Comparison of ENCODE assay signal across 14 mouse cellular contexts in the genomic region with DNA sequence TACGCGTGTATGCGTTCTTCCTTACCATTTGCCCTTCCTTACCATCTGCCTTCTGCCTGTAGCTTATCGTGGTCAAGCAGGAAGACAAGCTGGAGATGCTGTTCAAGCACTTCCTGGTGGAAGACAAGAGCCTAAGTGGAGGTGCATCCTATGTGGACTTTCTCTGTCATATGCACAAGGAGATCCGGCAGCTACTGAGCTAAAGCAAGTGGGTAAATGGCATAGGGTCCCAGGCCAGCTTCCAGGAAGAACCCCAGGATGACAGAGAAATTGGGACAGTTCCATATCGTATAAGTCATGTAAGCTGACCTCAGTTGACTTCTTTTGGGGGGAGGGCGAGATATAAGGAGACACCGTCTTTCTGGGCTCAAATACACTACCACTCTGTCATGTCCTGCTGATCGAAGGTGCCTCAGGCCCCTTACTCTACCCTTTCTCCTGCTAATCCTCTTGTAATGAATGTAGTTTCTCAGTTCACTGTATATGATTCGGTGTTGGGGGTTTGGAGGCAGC. TPM values are rescaled to one million over a fixed set of nuclear protein-coding genes. Genes with fewer than 3 reads are reported as not detected.
A peak's percentile ranks its signal among the peaks of the same experiment; 100 is the strongest.
DNase-seq lines count a peak whose midpoint lies in the region; ATAC-seq and TF ChIP-seq lines count a peak whose summit lies in the region.
"Had no signal": no experiment of that assay in that cellular context is flagged by ENCODE, and none has a peak within 500 bp of the region (broad histone marks: within the 10 kb centered on the region; RNA-seq: fewer than 3 reads in every experiment).

No protein-coding gene starts in this region.

- no peak for TF ChIP-seq CTCF in liver, adult 2 months (IDR thresholded peaks at IDR 0.05; ENCODE audit: low read depth, low read length)

- peaks cover 70% of the 10 kb centered on the region for H3K36me3 ChIP-seq in heart, embryonic 10.5 days
- H3K36me3 ChIP-seq in liver, adult 2 months (ENCODE audit: control insufficient read depth, insufficient read depth, low read length) = peaks cover 58% of the 10 kb centered on the region
- peaks cover 62% of the 10 kb centered on the region for H3K36me3 ChIP-seq in limb, embryonic 15.5 days

- no peak for ATAC-seq in limb, embryonic 15.5 days (ENCODE audit: insufficient number of reproducible peaks, low FRiP score, low TSS enrichment, low read depth)

- WGBS in heart, embryonic 10.5 days = 87% methylated on average over 10 of the region's 10 CpGs
- WGBS in liver, adult 2 months = 85% methylated on average over 10 of the region's 10 CpGs
- 95% methylated on average over 10 of the region's 10 CpGs for WGBS in limb, embryonic 15.5 days

- no peaks in the 10 kb centered on the region for H3K9me3 ChIP-seq in heart, embryonic 10.5 days
- H3K9me3 ChIP-seq in limb, embryonic 15.5 days = no peaks in the 10 kb centered on the region
- H3K9me3 ChIP-seq: kidney, embryonic 15.5 days; midbrain, embryonic 13.5 days had no signal

- no peak for TF ChIP-seq POLR2A in liver, adult 2 months (IDR thresholded peaks at IDR 0.05; ENCODE audit: extremely low read depth, insufficient read depth, low read length)

- H3K9ac ChIP-seq in liver, adult 2 months (ENCODE audit: low read depth, low read length) = no peak overlapping the region
- H3K9ac ChIP-seq in limb, embryonic 15.5 days = no peak overlapping the region

- H3K79me2 ChIP-seq in liver, adult 2 months (ENCODE audit: control insufficient read depth, insufficient read depth, low read length) = peaks cover 19% of the 10 kb centered on the region; the same call in 1 of the 2 replicates

- H3K27me3 ChIP-seq in heart, embryonic 10.5 days (ENCODE audit: insufficient read depth, poor library complexity, severe bottlenecking) = no peaks in the 10 kb centered on the region
- no peaks in the 10 kb centered on the region for H3K27me3 ChIP-seq in liver, adult 2 months (ENCODE audit: control insufficient read depth, insufficient read depth, low read length)
- H3K27me3 ChIP-seq in limb, embryonic 15.5 days = no peaks in the 10 kb centered on the region
- H3K27me3 ChIP-seq: kidney, embryonic 15.5 days; midbrain, embryonic 13.5 days had no signal

- no peak overlapping the region for H3K27ac ChIP-seq in heart, embryonic 10.5 days
- H3K27ac ChIP-seq in liver, adult 2 months (replicated peaks; ENCODE audit: insufficient read depth, low read depth, low read length) = peak overlapping the region; percentile 19
- H3K27ac ChIP-seq in limb, embryonic 15.5 days = 0 out of 2 replicates have a peak overlapping the region, but pooled peaks have one; percentile 30

- peaks cover 47% of the 10 kb centered on the region for H3K4me1 ChIP-seq in heart, embryonic 10.5 days
- no peaks in the 10 kb centered on the region; the same call in 1 of the 2 replicates for H3K4me1 ChIP-seq in liver, adult 2 months (ENCODE audit: control insufficient read depth, insufficient read depth, low read length)
- H3K4me1 ChIP-seq in limb, embryonic 15.5 days = peaks cover 30% of the 10 kb centered on the region

- H3K4me2 ChIP-seq in limb, embryonic 15.5 days = no peak overlapping the region

- 0 out of 2 replicates have a peak overlapping the region, but pooled peaks have one; percentile 81 for H3K4me3 ChIP-seq in heart, embryonic 10.5 days
- no peak overlapping the region for H3K4me3 ChIP-seq in liver, adult 2 months (ENCODE audit: insufficient read depth, low read depth, low read length)
- no peak overlapping the region for H3K4me3 ChIP-seq in limb, embryonic 15.5 days

- no peak for DNase-seq in heart, embryonic 10.5 days (ENCODE audit: low spot score)
- no peak for DNase-seq in heart, postnatal 10 days
- no peak for DNase-seq in liver, adult 2 months (ENCODE audit: extremely low read depth, low read depth, low spot score)
- no peak for DNase-seq in liver
- peak; percentile 22 for DNase-seq in naive thymus-derived CD4-positive, alpha-beta T cell, adult 2 months (ENCODE audit: low read depth)
- DNase-seq in layer of hippocampus, postnatal 10 days (ENCODE audit: low spot score in 2 of 2) = no peak
- DNase-seq: adrenal gland, adult 2 months; cerebellum, postnatal 10 days; gastrocnemius, postnatal 14 days; heart, postnatal 14 days had no signal

- intact Hi-C loops in heart, postnatal 10 days (cut with DNase I) = no loop called here

RNA-seq across cellular contexts. Expression of gene Fut11, which starts 1.1 kb away (rescaled TPM):
- polyA plus RNA-seq in heart, embryonic 10.5 days (2016; fragmentation: Nextera tagmentation; extraction: Ambion mirVana) = 18.4 and 19.5 TPM in 2 replicates
- total RNA-seq in heart, postnatal 10 days (2021) = 10 to 100 TPM; 11.1 to 11.6 TPM
- 3.3 and 3.7 TPM in 2 replicates for total RNA-seq in liver, adult 2 months (2014; rRNA removed)
- polyA plus RNA-seq in liver, adult 2 months (2012; rRNA removed) = 2.5 and 3.8 TPM in 2 replicates
- 31.9 and 33.5 TPM in 2 replicates for polyA plus RNA-seq in limb, embryonic 15.5 days (2015; fragmentation: Nextera tagmentation; extraction: Ambion mirVana)
- 10 to 100 TPM; 19.5 TPM for total RNA-seq in layer of hippocampus, postnatal 10 days (2021)

RNA-seq across cellular contexts. Expression of gene Chchd1, which starts 9.2 kb away (rescaled TPM):
- 224 and 232 TPM in 2 replicates for polyA plus RNA-seq in heart, embryonic 10.5 days (2016; fragmentation: Nextera tagmentation; extraction: Ambion mirVana)
- total RNA-seq in heart, postnatal 10 days (2021) = 10 to 100 TPM; 83.7 to 91.9 TPM
- total RNA-seq in liver, adult 2 months (2014; rRNA removed) = 92.7 and 112 TPM in 2 replicates
- 23.8 and 31.0 TPM in 2 replicates for polyA plus RNA-seq in liver, adult 2 months (2012; rRNA removed)
- 144 and 165 TPM in 2 replicates for polyA plus RNA-seq in limb, embryonic 15.5 days (2015; fragmentation: Nextera tagmentation; extraction: Ambion mirVana)
- total RNA-seq in layer of hippocampus, postnatal 10 days (2021) = 10 to 100 TPM; 57.7 to 61.3 TPM

RNA-seq across cellular contexts. Expression of gene Zswim8, which starts 13.7 kb away (rescaled TPM):
- polyA plus RNA-seq in heart, embryonic 10.5 days (2016; fragmentation: Nextera tagmentation; extraction: Ambion mirVana) = 25.9 and 33.1 TPM in 2 replicates
- total RNA-seq in heart, postnatal 10 days (2021) = 10 to 100 TPM; 68.7 to 71.7 TPM
- 11.4 and 19.6 TPM in 2 replicates for total RNA-seq in liver, adult 2 months (2014; rRNA removed)
- 58.6 and 95.0 TPM in 2 replicates for polyA plus RNA-seq in liver, adult 2 months (2012; rRNA removed)
- 28.0 and 34.5 TPM in 2 replicates for polyA plus RNA-seq in limb, embryonic 15.5 days (2015; fragmentation: Nextera tagmentation; extraction: Ambion mirVana)
- 100 to 1,000 TPM; 132 to 152 TPM for total RNA-seq in layer of hippocampus, postnatal 10 days (2021)

RNA-seq across cellular contexts. Expression of gene Sec24c, which starts 19.5 kb away (rescaled TPM):
- 101 and 113 TPM in 2 replicates for polyA plus RNA-seq in heart, embryonic 10.5 days (2016; fragmentation: Nextera tagmentation; extraction: Ambion mirVana)
- total RNA-seq in heart, postnatal 10 days (2021) = 100 to 1,000 TPM; 103 to 105 TPM
- total RNA-seq in liver, adult 2 months (2014; rRNA removed) = 52.7 and 57.8 TPM in 2 replicates
- 127 and 183 TPM in 2 replicates for polyA plus RNA-seq in liver, adult 2 months (2012; rRNA removed)
- polyA plus RNA-seq in limb, embryonic 15.5 days (2015; fragmentation: Nextera tagmentation; extraction: Ambion mirVana) = 79.3 and 80.3 TPM in 2 replicates
- 100 to 1,000 TPM; 108 to 109 TPM for total RNA-seq in layer of hippocampus, postnatal 10 days (2021)

RNA-seq across cellular contexts. Expression of gene Synpo2l, which starts 25.5 kb away (rescaled TPM):
- polyA plus RNA-seq in heart, embryonic 10.5 days (2016; fragmentation: Nextera tagmentation; extraction: Ambion mirVana) = 87.0 and 172 TPM in 2 replicates
- total RNA-seq in heart, postnatal 10 days (2021) = 100 to 1,000 TPM; 164 to 213 TPM
- 0.09 TPM in 1 of 2 replicates, not detected in the other for total RNA-seq in liver, adult 2 months (2014; rRNA removed)
- polyA plus RNA-seq in liver, adult 2 months (2012; rRNA removed) = 0.10 TPM in 1 of 2 replicates, not detected in the other
- polyA plus RNA-seq in limb, embryonic 15.5 days (2015; fragmentation: Nextera tagmentation; extraction: Ambion mirVana) = 20.6 and 45.9 TPM in 2 replicates
- under 1 TPM; 0.21 to 0.29 TPM for total RNA-seq in layer of hippocampus, postnatal 10 days (2021)
- polyA plus RNA-seq: erythroblast, embryonic 14.5 days had no signal
